Mouse (Mus musculus) stomach, embryonic 14.5 days (tissue): ENCODE results near the gene H2-M10.3. TPM values are rescaled to one million over a fixed set of nuclear protein-coding genes. Genes with fewer than 3 reads are reported as not detected.

Experiments
- ATAC-seq: fragments of 200-750 bp; cut with Nextera tagmentation; 2 replicates; pipeline ENCODE4 v1.8.0; 2017; ENCODE audit warnings: low read depth, moderate TSS enrichment; ENCODE audit not compliant: insufficient number of reproducible peaks, insufficient read depth, low FRiP score
- H3K27ac ChIP-seq: fragments of 300-500 bp; sonication (generic); 2 replicates; pipeline ENCODE4 v1.5.1; 2014; ENCODE audit warnings: mild to moderate bottlenecking, low read length, moderate library complexity, mixed read lengths
- H3K27me3 ChIP-seq: fragments of 300-500 bp; sonication (generic); 2 replicates; pipeline ENCODE4 v1.6.1; 2014; ENCODE audit warnings: low read length, control low read depth, mixed read lengths; ENCODE audit not compliant: control insufficient read depth, insufficient read depth
- H3K36me3 ChIP-seq: fragments of 300-500 bp; sonication (generic); 2 replicates; pipeline ENCODE4 v1.6.1; 2014; ENCODE audit warnings: mild to moderate bottlenecking, control low read depth, low read length, moderate library complexity, mixed read lengths; ENCODE audit not compliant: control insufficient read depth, insufficient read depth
- H3K4me1 ChIP-seq: fragments of 300-500 bp; sonication (generic); 2 replicates; pipeline ENCODE4 v1.6.1; 2014; ENCODE audit warnings: low read length, control low read depth, mixed read lengths; ENCODE audit not compliant: control insufficient read depth, insufficient read depth
- H3K4me2 ChIP-seq: fragments of 300-500 bp; sonication (generic); replicated peaks from 2 replicates; pipeline ENCODE4 v1.6.1; 2014; ENCODE audit warnings: low read depth, low read length, control low read depth
- H3K4me3 ChIP-seq: fragments of 300-500 bp; sonication (generic); 2 replicates; pipeline ENCODE4 v1.5.1; 2014; ENCODE audit warnings: low read depth, low read length, control low read depth
- H3K9ac ChIP-seq: fragments of 300-500 bp; sonication (generic); replicated peaks from 2 replicates; pipeline ENCODE4 v1.6.1; 2014; ENCODE audit warnings: low read depth, mild to moderate bottlenecking, control low read depth, low read length, moderate library complexity, mixed read lengths
- H3K9me3 ChIP-seq: fragments of 300-500 bp; sonication (generic); 2 replicates; pipeline ENCODE4 v1.6.1; 2016; ENCODE audit warnings: low read depth, low read length, control low read depth; ENCODE audit not compliant: control insufficient read depth
- WGBS: fragments of 180-500 bp; shearing (Covaris S2); extraction: QIAGEN DNeasy Blood & Tissue Kit; methylation state at CpG from one replicate; pipeline ENCODE4 v1.1.7; 2014; 5-methylcytosine and 5-hydroxymethylcytosine counted together
- polyA plus RNA-seq: library from polyadenylated mRNA; unstranded; fragments of >200 nt; fragmentation: Nextera tagmentation; extraction: Ambion mirVana; gene quantifications from 2 replicates; pipeline ENCODE4 v1.2.1, GENCODE M21; 2014

H2-M10.3 gene
- polyA plus RNA-seq, 1 experiment from 2014 or later = not detected

GRCm38 (mm10) chr17:36326055-36326454 lies 42.2 kb downstream of the H2-M10.3 start, which contains the start of gene H2-M10.1:
H2-M10.1 (minus strand) TSS chr17:36326155.
- Histone ChIP-seq H3K4me3 (no peak within 1 kb of the TSS), H3K36me3 (no peaks in the 10 kb centered on the region), H3K9me3 (no peaks in the 10 kb centered on the region), H3K4me1 (no peaks in the 10 kb centered on the region), H3K4me2 (no peak within 1 kb of the TSS), H3K27ac (no peak within 1 kb of the TSS), H3K9ac (no peak within 1 kb of the TSS), H3K27me3 (no peaks in the 10 kb centered on the region)
- 88% methylated on average over 4 of the region's 4 CpGs for WGBS
- no peak for ATAC-seq

- H3K4me2 ChIP-seq = peak overlapping the region; percentile 80
- no peak overlapping the region for H3K9ac ChIP-seq
- no peak overlapping the region for H3K27ac ChIP-seq
- peak overlapping the region; percentile 53 for H3K4me3 ChIP-seq
- no peaks in the 10 kb centered on the region for H3K4me1 ChIP-seq
- H3K36me3 ChIP-seq = no peaks in the 10 kb centered on the region
- WGBS = 32% methylated on average over 5 of the region's 5 CpGs
- ATAC-seq = no peak
- no peaks in the 10 kb centered on the region for H3K27me3 ChIP-seq
- no peaks in the 10 kb centered on the region for H3K9me3 ChIP-seq
Observed at GRCm38 (mm10) chr17:36315689-36316253, 52.4 kb downstream of the H2-M10.3 start.

- peak overlapping the region; percentile 80 for H3K4me2 ChIP-seq
- H3K27ac ChIP-seq = no peak overlapping the region
- H3K9ac ChIP-seq = peak overlapping the region; percentile 45; the same call in 1 of the 2 replicates
- H3K27me3 ChIP-seq = no peaks in the 10 kb centered on the region
- H3K4me1 ChIP-seq = no peaks in the 10 kb centered on the region
- peak overlapping the region; percentile 53 for H3K4me3 ChIP-seq
- H3K36me3 ChIP-seq = no peaks in the 10 kb centered on the region
- H3K9me3 ChIP-seq = no peaks in the 10 kb centered on the region
- peak; percentile 65; the same call in 1 of the 2 replicates for ATAC-seq
- WGBS = under 1% methylated on average over 19 of the region's 19 CpGs
Observed at GRCm38 (mm10) chr17:36315041-36315688, 53.1 kb downstream of the H2-M10.3 start.

Other genes with a start within 250 kb of the H2-M10.3 start
- not detected in 2 replicates for gene Gm19684, start 246.7 kb downstream of the H2-M10.3 start, polyA plus RNA-seq
- not detected in 2 replicates for gene Gm7030, start 239.0 kb downstream of the H2-M10.3 start, polyA plus RNA-seq
- gene Gm8909, start 199.9 kb downstream of the H2-M10.3 start, polyA plus RNA-seq = 2.0 and 3.0 TPM in 2 replicates
- gene H2-T3, start 178.1 kb downstream of the H2-M10.3 start, polyA plus RNA-seq = not detected in 2 replicates
- 133 and 167 TPM in 2 replicates for gene Rpp21, start 110.3 kb downstream of the H2-M10.3 start, polyA plus RNA-seq
- 16.3 and 16.4 TPM in 2 replicates for gene Trim39, start 96.2 kb downstream of the H2-M10.3 start, polyA plus RNA-seq
- 0.22 and 0.30 TPM in 2 replicates for gene H2-M10.2, start 81.9 kb downstream of the H2-M10.3 start, polyA plus RNA-seq
- not detected in 2 replicates for gene H2-M10.1, start 42.3 kb downstream of the H2-M10.3 start, polyA plus RNA-seq
- not detected in 2 replicates for gene H2-M10.4, start 93.9 kb upstream of the H2-M10.3 start, polyA plus RNA-seq
- not detected in 2 replicates for gene H2-M11, start 178.7 kb upstream of the H2-M10.3 start, polyA plus RNA-seq